Mouse (Mus musculus) bone marrow macrophage, adult 2 months (primary cell): Measurements from ENCODE around the gene Abcd3. TPM values are rescaled to one million over a fixed set of nuclear protein-coding genes. Genes with fewer than 3 reads are reported as not detected.

Source experiments
- H3K27ac ChIP-seq: 2 replicates; pipeline ENCODE4 v1.5.1; 2012; ENCODE audit warnings: low read depth, low read length; ENCODE audit not compliant: insufficient read depth
- H3K4me1 ChIP-seq: 2 replicates; pipeline ENCODE4 v1.6.1; 2012; ENCODE audit warnings: low read length; ENCODE audit not compliant: control insufficient read depth, insufficient read depth
- H3K4me3 ChIP-seq: 2 replicates; pipeline ENCODE4 v1.5.1; 2012; ENCODE audit warnings: mild to moderate bottlenecking, low read length, moderate library complexity; ENCODE audit not compliant: insufficient read depth
- CTCF ChIP-seq: IDR thresholded peaks from 2 replicates; pipeline ENCODE4 v1.5.1; 2012; ENCODE audit warnings: low read depth, mild to moderate bottlenecking, low read length, moderate library complexity
- POLR2A ChIP-seq: IDR thresholded peaks from 2 replicates; pipeline ENCODE4 v1.6.1; 2012; ENCODE audit warnings: mild to moderate bottlenecking, low read depth, low read length, borderline replicate concordance
- polyA plus RNA-seq: library from polyadenylated mRNA; stranded (reverse); fragments of >200 nt; gene quantifications from 2 replicates; pipeline ENCODE4 v1.2.4, GENCODE M21; 2012; ENCODE audit not compliant: missing spikeins, insufficient read depth, insufficient read length

The Abcd3 gene
- polyA plus RNA-seq, 1 experiment: 19.3 TPM

- H3K4me3 ChIP-seq: peak within 1 kb of the TSS; percentile 61
- H3K27ac ChIP-seq: no peak within 1 kb of the TSS
- peak; percentile 21; the same call in 1 of the 2 replicates for TF ChIP-seq CTCF
- no peak for TF ChIP-seq POLR2A
- peaks cover 10% of the 10 kb centered on the region for H3K4me1 ChIP-seq
Measured at GRCm38 (mm10) chr3:121722971-121723844, 91.9 kb downstream of the Abcd3 start, which contains the start of gene F3. Gene F3 (plus strand): TSS chr3:121723537.

- Histone ChIP-seq H3K27ac (no peak overlapping the region), H3K4me3 (no peak overlapping the region)
Measured at GRCm38 (mm10) chr3:121721691-121722070, 93.4 kb downstream of the Abcd3 start.

GRCm38 (mm10) chr3:121720801-121721690 is 94.1 kb downstream of the Abcd3 start:
- TF ChIP-seq POLR2A (no peak), CTCF (no peak)
- H3K4me3 ChIP-seq: peak overlapping the region; percentile 18; the same call in 1 of the 2 replicates
- H3K27ac ChIP-seq: no peak overlapping the region
- H3K4me1 ChIP-seq: peaks cover 10% of the 10 kb centered on the region

More at GRCm38 (mm10) chr3:121721691-121722070, 93.4 kb downstream of the Abcd3 start:
- TF ChIP-seq POLR2A (no peak), CTCF (no peak)
- H3K4me1 ChIP-seq: peaks cover 10% of the 10 kb centered on the region

GRCm38 (mm10) chr3:121719701-121720100 is 95.4 kb downstream of the Abcd3 start:
- no peak overlapping the region for H3K4me3 ChIP-seq
- no peak for TF ChIP-seq CTCF
- no peak for TF ChIP-seq POLR2A
- peaks cover 10% of the 10 kb centered on the region for H3K4me1 ChIP-seq
- H3K27ac ChIP-seq: no peak overlapping the region

- Histone ChIP-seq H3K4me1 (peaks cover 10% of the 10 kb centered on the region), H3K27ac (no peak overlapping the region), H3K4me3 (no peak overlapping the region)
- TF ChIP-seq POLR2A: no peak
- no peak for TF ChIP-seq CTCF
Measured at GRCm38 (mm10) chr3:121718679-121719078, 96.4 kb downstream of the Abcd3 start.

GRCm38 (mm10) chr3:121716480-121716879 is 98.6 kb downstream of the Abcd3 start:
- Histone ChIP-seq H3K27ac (no peak overlapping the region), H3K4me3 (no peak overlapping the region)

GRCm38 (mm10) chr3:121715741-121716459 is 99.2 kb downstream of the Abcd3 start:
- Histone ChIP-seq H3K27ac (no peak overlapping the region), H3K4me3 (no peak overlapping the region), H3K4me1 (no peaks in the 10 kb centered on the region)
- no peak for TF ChIP-seq POLR2A
- TF ChIP-seq CTCF: no peak

More at GRCm38 (mm10) chr3:121716480-121716879, 98.6 kb downstream of the Abcd3 start:
- H3K4me1 ChIP-seq: peaks cover 4% of the 10 kb centered on the region
- TF ChIP-seq POLR2A (no peak), CTCF (no peak)

GRCm38 (mm10) chr3:121715336-121715735 is 99.8 kb downstream of the Abcd3 start:
- no peak overlapping the region for H3K27ac ChIP-seq

GRCm38 (mm10) chr3:121714461-121714860 is 100.6 kb downstream of the Abcd3 start:
- Histone ChIP-seq H3K4me1 (no peaks in the 10 kb centered on the region), H3K27ac (no peak overlapping the region), H3K4me3 (no peak overlapping the region)
- TF ChIP-seq POLR2A: no peak

More at GRCm38 (mm10) chr3:121715336-121715735, 99.8 kb downstream of the Abcd3 start:
- H3K4me1 ChIP-seq: no peaks in the 10 kb centered on the region
- H3K4me3 ChIP-seq: no peak overlapping the region
- TF ChIP-seq CTCF (no peak), POLR2A (no peak)
